Mouse (Mus musculus) ES-Bruce4 (cell line): Measurements from ENCODE around the gene Aplp2.

Experiments used
- EP300 ChIP-seq: IDR thresholded peaks from 2 replicates; pipeline ENCODE4 v1.6.1; 2011; ENCODE audit warnings: low read depth, low read length; ENCODE audit not compliant: insufficient read depth
- POLR2A ChIP-seq: IDR thresholded peaks from one replicate; pipeline ENCODE4 v1.8.1; 2011; ENCODE audit warnings: low read length; ENCODE audit not compliant: insufficient read depth

- TF ChIP-seq POLR2A = no peak
- TF ChIP-seq EP300 = no peak
These were observed 31.8 kb upstream of the Aplp2 start for GRCm38 (mm10) chr9:31243306-31243938.
